Mouse (Mus musculus) liver, adult 2 months (tissue): ENCODE data around the gene Plaur. TPM values are rescaled to one million over a fixed set of nuclear protein-coding genes. Genes with fewer than 3 reads are reported as not detected.
"Not testable (repeated sequence)": the region's sequence is repeated elsewhere in the genome, so short reads cannot be mapped to it uniquely, and the experiment has no call there.

ENCODE experiments used
- DNase-seq: peaks from one replicate; pipeline ENCODE4 v3.0.0-alpha.2; 2011; ENCODE audit warnings: low read depth, low spot score; ENCODE audit errors: extremely low read depth
- H3K27ac ChIP-seq: fragments of 200-500 bp; replicated peaks from 2 replicates; pipeline ENCODE4 v1.5.1; 2012; ENCODE audit warnings: low read depth, mild to moderate bottlenecking, control low read depth, inconsistent platforms, low read length; ENCODE audit not compliant: insufficient read depth
- H3K27me3 ChIP-seq: fragments of 200-500 bp; 2 replicates; pipeline ENCODE4 v1.6.1; 2012; ENCODE audit warnings: mild to moderate bottlenecking, moderate library complexity, low read length, inconsistent platforms; ENCODE audit not compliant: control insufficient read depth, insufficient read depth
- H3K36me3 ChIP-seq: fragments of 200-500 bp; 2 replicates; pipeline ENCODE4 v1.6.1; 2012; ENCODE audit warnings: low read length, inconsistent platforms; ENCODE audit not compliant: control insufficient read depth, insufficient read depth
- H3K4me1 ChIP-seq: fragments of 200-500 bp; 2 replicates; pipeline ENCODE4 v1.6.1; 2011; ENCODE audit warnings: low read length; ENCODE audit not compliant: control insufficient read depth, insufficient read depth
- H3K4me3 ChIP-seq: fragments of 200-500 bp; 2 replicates; pipeline ENCODE4 v1.5.1; 2011; ENCODE audit warnings: low read depth, mild to moderate bottlenecking, control low read depth, low read length, moderate library complexity; ENCODE audit not compliant: insufficient read depth
- H3K79me2 ChIP-seq: fragments of 200-500 bp; 2 replicates; pipeline ENCODE4 v1.6.1; 2012; ENCODE audit warnings: inconsistent platforms, mild to moderate bottlenecking, low read length, moderate library complexity; ENCODE audit not compliant: control insufficient read depth, insufficient read depth
- H3K9ac ChIP-seq: fragments of 200-500 bp; 2 replicates; pipeline ENCODE4 v1.6.1; 2012; ENCODE audit warnings: low read depth, mild to moderate bottlenecking, control low read depth, inconsistent platforms, low read length
- CTCF ChIP-seq: fragments of 200-500 bp; IDR thresholded peaks from 2 replicates; pipeline ENCODE4 v1.5.1; 2011; ENCODE audit warnings: low read depth, low read length, control low read depth
- POLR2A ChIP-seq: fragments of 200-500 bp; IDR thresholded peaks from 2 replicates; pipeline ENCODE4 v1.6.1; 2011; ENCODE audit warnings: low read length, control low read depth; ENCODE audit not compliant: insufficient read depth; ENCODE audit errors: extremely low read depth
- WGBS: fragments of 180-500 bp; shearing (Covaris S2); methylation state at CpG from one replicate; pipeline ENCODE4 v1.1.7; 2018; 5-methylcytosine and 5-hydroxymethylcytosine counted together
- polyA plus RNA-seq: library from polyadenylated mRNA; depleted of rRNA; stranded (reverse); fragments of >200 nt; gene quantifications from 2 replicates; pipeline ENCODE4 v1.2.3, GENCODE M21; 2012
- total RNA-seq: library from RNA; depleted of rRNA; stranded (reverse); fragments of >200 nt; gene quantifications from 2 replicates; pipeline ENCODE4 v1.2.3, GENCODE M21; 2014

Plaur gene
- total and polyA plus RNA-seq, 2 experiments, result 0.18 to 0.97 TPM

GRCm38 (mm10) chr7:24512355-24512754, 50.1 kb downstream of the Plaur start, which contains the start of gene AC161166.1:
TSS of gene AC161166.1 (minus strand) at chr7:24512455.
- no peaks in the 10 kb centered on the region; the same call in 1 of the 2 replicates for H3K4me1 ChIP-seq
- 94% methylated on average over 7 of the region's 7 CpGs for WGBS
- no peak for DNase-seq

GRCm38 (mm10) chr7:24516319-24516718, 54.0 kb downstream of the Plaur start:
- H3K27me3 ChIP-seq, H3K79me2 ChIP-seq, H3K9ac ChIP-seq, H3K36me3 ChIP-seq, H3K27ac ChIP-seq, H3K4me3 ChIP-seq, H3K4me1 ChIP-seq: not testable (repeated sequence)
- DNase-seq, result peak; percentile 38
- 81% methylated on average over 8 of the region's 8 CpGs for WGBS

More at GRCm38 (mm10) chr7:24512355-24512754, 50.1 kb downstream of the Plaur start, which contains the start of gene AC161166.1:
- Histone ChIP-seq H3K79me2 (no peaks in the 10 kb centered on the region), H3K9ac (no peak within 1 kb of the TSS), H3K27me3 (no peaks in the 10 kb centered on the region), H3K4me3 (no peak within 1 kb of the TSS), H3K36me3 (no peaks in the 10 kb centered on the region), H3K27ac (no peak within 1 kb of the TSS)
- TF ChIP-seq CTCF, result no peak
- TF ChIP-seq POLR2A, result no peak

- TF ChIP-seq POLR2A (no peak), CTCF (no peak)
- no peak for DNase-seq
- Histone ChIP-seq H3K36me3 (no peaks in the 10 kb centered on the region), H3K4me3 (no peak overlapping the region), H3K27me3 (no peaks in the 10 kb centered on the region), H3K79me2 (no peaks in the 10 kb centered on the region), H3K27ac (no peak overlapping the region), H3K4me1 (no peaks in the 10 kb centered on the region), H3K9ac (no peak overlapping the region)
- WGBS, result 81% methylated on average over 5 of the region's 5 CpGs
These were observed 54.8 kb downstream of the Plaur start for GRCm38 (mm10) chr7:24517077-24517476.

- Histone ChIP-seq H3K4me3 (no peak overlapping the region), H3K27ac (no peak overlapping the region), H3K9ac (no peak overlapping the region), H3K27me3 (no peaks in the 10 kb centered on the region), H3K79me2 (no peaks in the 10 kb centered on the region), H3K4me1 (no peaks in the 10 kb centered on the region), H3K36me3 (no peaks in the 10 kb centered on the region)
- TF ChIP-seq POLR2A (no peak), CTCF (no peak)
- 79% methylated on average over 6 of the region's 6 CpGs for WGBS
- DNase-seq, result no peak
These were observed 55.4 kb downstream of the Plaur start for GRCm38 (mm10) chr7:24517654-24518053.

GRCm38 (mm10) chr7:24519130-24519529, 56.8 kb downstream of the Plaur start:
- no peaks in the 10 kb centered on the region for H3K79me2 ChIP-seq
- H3K36me3 ChIP-seq, result no peaks in the 10 kb centered on the region
- H3K27ac ChIP-seq, result no peak overlapping the region
- H3K4me3 ChIP-seq, result no peak overlapping the region
- 66% methylated on average over 3 of the region's 3 CpGs for WGBS
- TF ChIP-seq CTCF (no peak), POLR2A (no peak)
- H3K27me3 ChIP-seq, result no peaks in the 10 kb centered on the region
- no peaks in the 10 kb centered on the region for H3K4me1 ChIP-seq
- H3K9ac ChIP-seq, result no peak overlapping the region
- DNase-seq, result no peak

GRCm38 (mm10) chr7:24520054-24520453, 57.8 kb downstream of the Plaur start:
- H3K27ac ChIP-seq, H3K79me2 ChIP-seq, H3K27me3 ChIP-seq, H3K9ac ChIP-seq, H3K36me3 ChIP-seq, DNase-seq, H3K4me1 ChIP-seq, H3K4me3 ChIP-seq: not testable (repeated sequence)
- whole genome bisulfite sequencing, result 90% methylated on average over 10 of the region's 10 CpGs

- H3K4me3 ChIP-seq, result no peak overlapping the region
- TF ChIP-seq POLR2A, result no peak
- no peak for TF ChIP-seq CTCF
- no peak overlapping the region for H3K27ac ChIP-seq
- no peaks in the 10 kb centered on the region for H3K4me1 ChIP-seq
- no peak overlapping the region for H3K9ac ChIP-seq
- no peak for DNase-seq
- 66% methylated on average over 5 of the region's 5 CpGs for WGBS
- H3K36me3 ChIP-seq, result no peaks in the 10 kb centered on the region
- H3K79me2 ChIP-seq, result no peaks in the 10 kb centered on the region
- no peaks in the 10 kb centered on the region for H3K27me3 ChIP-seq
These were observed 60.5 kb downstream of the Plaur start for GRCm38 (mm10) chr7:24522805-24523204.
